Mouse (Mus musculus): ENCODE data around the gene Cmss1.

The Cmss1 gene

DNA sequence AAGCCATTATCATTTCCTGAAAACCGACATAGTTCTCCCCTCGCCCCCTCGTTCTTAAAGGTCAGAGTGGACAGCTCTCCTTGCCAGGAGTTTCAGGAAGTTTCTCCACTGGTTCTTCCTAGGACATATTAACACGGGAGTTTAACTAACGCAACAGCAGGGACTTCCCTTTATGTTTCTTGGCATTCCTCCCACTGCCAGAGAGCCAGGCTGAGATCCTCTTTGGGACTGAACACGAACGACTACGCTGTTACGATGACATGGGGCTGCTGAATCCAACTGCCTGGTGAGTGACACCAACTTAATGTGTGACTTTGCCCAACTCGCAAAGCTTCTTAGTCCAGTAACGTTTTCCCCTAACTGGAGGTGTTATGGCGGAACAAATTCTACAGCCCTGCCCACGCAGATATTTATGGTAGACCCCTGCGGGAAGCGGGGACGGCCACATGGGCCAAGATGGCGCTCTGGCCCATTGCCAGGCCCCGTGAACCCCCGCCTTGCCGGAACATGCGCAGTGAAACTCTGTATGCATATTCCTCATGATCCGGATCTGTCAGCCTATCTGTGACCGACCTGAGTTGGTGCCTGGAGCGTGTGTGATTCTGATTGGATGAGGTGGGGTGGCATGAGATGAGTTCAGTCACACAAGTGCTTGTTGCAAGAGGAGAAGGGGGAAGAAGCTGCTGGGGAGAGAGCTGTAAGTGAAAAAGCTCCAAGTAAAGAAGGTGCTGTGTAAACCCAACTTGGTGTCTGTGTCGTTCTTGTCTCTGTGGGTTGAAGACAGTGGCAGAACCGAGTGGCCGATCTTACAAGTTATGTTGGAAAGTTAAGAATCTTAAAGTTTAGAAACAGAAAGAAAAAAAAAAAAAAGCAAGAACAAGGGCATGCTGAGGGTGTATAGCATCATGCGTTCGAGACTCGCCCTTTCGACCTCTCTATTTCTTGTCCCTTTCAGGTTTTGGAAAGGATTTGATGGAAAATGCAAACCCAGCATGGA, 326.1 kb downstream of the Cmss1 start:
- DNase-seq = peak; percentile 35

DNA sequence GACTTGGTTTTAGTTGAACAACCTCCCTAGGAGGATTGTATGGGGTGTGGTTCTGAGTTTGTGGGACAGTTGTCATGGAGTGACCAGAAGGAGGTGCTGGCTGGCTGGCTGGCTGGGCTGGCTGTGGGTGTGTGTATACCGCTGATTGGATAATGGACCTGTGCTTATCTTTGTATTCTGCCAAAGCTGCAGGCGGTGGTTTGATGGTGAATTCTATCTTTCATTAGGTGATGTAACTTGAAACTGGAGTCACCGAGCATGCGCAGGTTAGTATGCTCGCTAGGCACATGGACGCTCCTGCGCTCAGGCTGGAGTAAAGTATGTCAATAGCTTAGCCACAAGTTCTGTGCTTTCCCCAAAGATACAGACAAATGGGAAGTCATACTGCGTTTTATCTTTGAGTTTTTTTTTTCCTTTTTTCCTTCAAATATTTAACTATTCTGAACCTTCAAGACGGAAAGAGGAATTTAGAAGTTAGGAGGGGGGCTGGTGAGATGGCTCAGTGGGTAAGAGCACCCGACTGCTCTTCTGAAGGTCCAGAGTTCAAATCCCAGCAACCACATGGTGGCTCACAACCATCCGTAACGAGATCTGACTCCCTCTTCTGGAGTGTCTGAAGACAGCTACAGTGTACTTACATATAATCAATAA, 327.6 kb downstream of the Cmss1 start:
- no peak for DNase-seq

DNA sequence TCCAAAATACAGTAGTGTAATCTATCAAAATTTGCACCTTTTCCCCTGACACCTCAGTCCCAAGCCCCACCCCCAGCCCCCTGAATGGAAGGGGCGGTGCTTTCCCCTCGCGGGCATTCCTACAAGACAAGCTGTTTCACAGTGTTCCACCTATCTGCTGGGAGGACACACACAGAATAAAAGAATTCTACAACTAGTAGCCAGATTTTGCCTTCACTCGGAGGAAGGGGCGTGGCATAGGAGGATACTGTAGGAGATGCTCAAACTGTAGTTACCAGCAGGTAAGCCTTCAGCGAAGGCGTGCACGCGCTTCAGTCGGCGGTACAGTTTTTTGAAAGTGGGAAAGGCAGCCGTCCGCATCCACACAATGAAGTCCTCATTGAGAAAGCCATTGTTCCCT, 336.9 kb downstream of the Cmss1 start:
- no peak for DNase-seq

DNA sequence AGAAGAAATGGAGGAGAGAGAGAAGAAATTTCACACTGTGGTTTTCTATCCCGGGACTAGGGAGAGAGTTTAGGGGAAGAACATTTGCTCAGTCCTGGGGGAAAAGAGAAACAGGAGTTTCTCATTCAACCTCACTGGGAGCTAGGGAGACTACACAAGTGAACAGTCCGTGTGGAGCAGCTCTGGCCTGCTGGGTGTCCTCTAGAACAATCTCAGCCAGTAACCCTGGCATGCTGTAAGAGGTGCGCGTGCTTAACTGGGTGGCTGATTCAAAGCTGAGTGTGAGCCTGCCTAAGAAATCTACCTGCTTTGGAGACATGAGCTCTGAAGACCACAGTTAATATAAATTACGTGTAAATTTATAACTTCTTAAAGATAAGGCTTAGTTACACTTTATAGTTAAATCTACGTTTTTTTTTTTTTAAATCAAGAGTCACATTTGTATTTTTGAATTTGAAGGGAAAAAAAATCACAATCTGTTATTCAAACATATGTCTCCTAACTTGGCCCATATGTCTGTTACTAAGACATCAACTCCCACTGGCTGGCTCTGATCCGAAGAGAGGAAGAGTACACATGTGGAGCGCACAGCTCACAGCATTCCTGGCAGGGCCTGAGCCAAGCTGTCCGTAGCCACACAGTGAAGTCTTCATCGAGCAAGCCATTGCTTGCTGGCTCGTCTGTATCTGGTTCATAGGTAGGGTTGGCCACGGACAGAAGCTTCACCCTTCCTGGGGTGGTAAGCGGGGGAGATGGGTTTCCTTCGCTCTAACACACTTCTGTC, 338.4 kb downstream of the Cmss1 start:
- no peak for DNase-seq

DNA sequence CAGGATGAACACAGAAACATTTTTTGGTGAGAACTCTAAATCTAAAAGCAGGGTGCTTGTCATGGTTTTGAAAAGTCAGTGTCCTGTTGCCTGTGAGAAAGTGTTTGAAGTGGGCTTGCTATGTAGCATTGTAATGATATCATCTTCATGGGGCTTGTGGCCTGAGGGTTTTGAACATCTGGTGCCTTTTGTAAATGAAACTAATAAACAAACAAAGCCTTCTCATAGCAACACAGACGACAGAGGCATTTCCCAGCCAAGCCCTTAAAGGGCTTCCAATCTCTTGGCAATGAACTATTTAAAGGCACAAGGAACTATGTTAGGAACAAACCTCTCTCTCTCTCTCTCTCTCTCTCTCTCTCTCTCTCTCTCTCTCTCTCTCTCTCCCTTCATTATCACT, 339.6 kb downstream of the Cmss1 start:
- DNase-seq = no peak

DNA sequence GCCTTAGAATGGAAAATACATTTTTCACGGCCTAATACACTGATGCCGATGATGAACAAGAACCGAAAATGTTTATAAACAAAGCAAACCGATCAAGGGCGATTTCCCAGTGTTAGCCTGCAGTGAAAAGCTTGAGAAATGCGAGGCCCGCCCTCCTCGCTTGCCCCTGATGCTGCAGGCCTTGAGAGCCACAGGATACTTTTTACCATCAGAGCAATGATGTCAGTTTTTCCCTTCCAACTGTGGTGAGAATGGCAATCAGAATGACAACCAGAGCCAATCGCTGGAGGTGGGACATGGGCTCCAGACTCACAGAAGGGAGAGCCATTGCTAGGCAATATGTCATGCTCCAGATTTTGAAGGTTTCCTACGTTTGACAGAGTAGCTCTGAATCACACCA, 346.5 kb downstream of the Cmss1 start:
- no peak for DNase-seq

DNA sequence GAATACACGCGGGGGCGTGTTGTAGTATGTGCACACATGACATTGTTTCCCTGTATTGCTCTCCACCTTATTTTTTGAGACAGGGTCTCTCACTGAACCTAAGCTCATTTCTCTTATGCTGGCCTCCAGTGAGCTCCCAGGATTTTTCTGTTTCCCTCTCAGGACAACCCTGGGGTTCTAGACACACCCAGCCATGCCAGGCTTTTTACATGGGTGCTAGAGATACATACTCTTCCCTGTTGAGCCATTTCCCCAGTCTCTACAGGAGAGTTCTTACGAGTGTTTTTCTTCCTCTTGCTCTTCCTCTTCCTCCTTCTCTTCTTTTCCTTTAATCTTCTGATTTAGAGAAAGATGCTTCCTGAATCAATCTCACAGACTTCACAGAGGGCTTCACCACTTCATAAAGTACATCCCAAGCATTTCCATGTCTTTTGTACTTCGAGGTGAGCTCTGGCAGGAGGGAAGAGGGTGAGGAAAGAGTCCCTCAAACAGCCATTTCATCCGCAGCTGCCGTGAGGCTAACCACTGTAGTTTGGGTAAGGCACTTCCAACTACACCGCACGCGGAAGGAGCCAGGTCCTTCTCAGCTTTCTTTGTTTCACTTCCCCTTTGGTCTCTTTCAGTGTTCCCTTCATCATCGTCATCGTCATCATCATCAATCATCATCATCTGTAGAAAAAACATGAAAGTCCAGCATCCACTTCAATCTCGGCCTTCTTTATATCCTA, 347.1 kb downstream of the Cmss1 start:
- no peak for DNase-seq

All from cerebellum, adult 9-10 months (tissue).